ENCODE assay signal across 8 mouse cellular contexts in genomic region chrX:99199669-99200068, GRCm38 (mm10).
A peak's percentile ranks its signal among the peaks of the same experiment; 100 is the strongest.
DNase-seq lines count a peak whose midpoint lies in the region; ATAC-seq and TF ChIP-seq lines count a peak whose summit lies in the region.

No protein-coding gene starts in this region.

- no peak overlapping the region for H3K4me3 ChIP-seq in forebrain, postnatal 0 days (ENCODE audit: low read depth, low read length)
- no peak overlapping the region for H3K4me3 ChIP-seq in lung, embryonic 14.5 days (ENCODE audit: low read depth, low read length)
- no peak overlapping the region for H3K4me3 ChIP-seq in stomach, postnatal 0 days (ENCODE audit: low read depth, low read length)

- TF ChIP-seq EP300 in stomach, postnatal 0 days (optimal IDR thresholded peaks at IDR 0.05) = no peak

- no peaks in the 10 kb centered on the region for H3K27me3 ChIP-seq in forebrain, postnatal 0 days (ENCODE audit: insufficient read depth, low read length)
- H3K27me3 ChIP-seq in lung, embryonic 14.5 days (ENCODE audit: insufficient read depth, low read length) = no peaks in the 10 kb centered on the region
- no peaks in the 10 kb centered on the region for H3K27me3 ChIP-seq in stomach, postnatal 0 days (ENCODE audit: control insufficient read depth, insufficient read depth, low read length)

- WGBS in forebrain, postnatal 0 days = 57% methylated on average over 5 of the region's 5 CpGs
- WGBS in lung, embryonic 14.5 days = 42% methylated on average over 5 of the region's 5 CpGs
- WGBS in stomach, postnatal 0 days = 74% methylated on average over 5 of the region's 5 CpGs

- H3K4me1 ChIP-seq in forebrain, postnatal 0 days (ENCODE audit: insufficient read depth) = no peaks in the 10 kb centered on the region
- H3K4me1 ChIP-seq in lung, embryonic 14.5 days (ENCODE audit: insufficient read depth) = peaks cover 7% of the 10 kb centered on the region; the same call in 1 of the 2 replicates
- no peaks in the 10 kb centered on the region for H3K4me1 ChIP-seq in stomach, postnatal 0 days (replicated peaks; ENCODE audit: control insufficient read depth, insufficient read depth)

- ATAC-seq in common myeloid progenitor, adult 5-6 weeks (replicated peaks; ENCODE audit: low read depth, poor library complexity, severe bottlenecking) = peak; percentile 5; the same call in 1 of the 2 replicates
- 0 out of 2 replicates have a peak, but pooled peaks have one; percentile 8 for ATAC-seq in forebrain, postnatal 0 days
- peak; percentile 14; the same call in 1 of the 2 replicates for ATAC-seq in lung, embryonic 14.5 days (ENCODE audit: insufficient read depth)
- no peak; the same call in 1 of the 2 replicates for ATAC-seq in stomach, postnatal 0 days (ENCODE audit: low FRiP score, low TSS enrichment)
- ATAC-seq in erythroid progenitor cell, adult 5-6 weeks (replicated peaks; ENCODE audit: low FRiP score, poor library complexity, severe bottlenecking) = no peak

- H3K9ac ChIP-seq in forebrain, postnatal 0 days = peak overlapping the region; percentile 47
- peak overlapping the region; percentile 46 for H3K9ac ChIP-seq in lung, embryonic 14.5 days
- H3K9ac ChIP-seq in stomach, postnatal 0 days (ENCODE audit: low read length) = no peak overlapping the region

- TF ChIP-seq CTCF in forebrain, postnatal 0 days (IDR thresholded peaks at IDR 0.05; ENCODE audit: low read depth) = no peak
- no peak for TF ChIP-seq CTCF in lung, embryonic 14.5 days (IDR thresholded peaks at IDR 0.05; ENCODE audit: low read depth)
- TF ChIP-seq CTCF in stomach, postnatal 0 days (IDR thresholded peaks at IDR 0.05; ENCODE audit: low read depth) = no peak

- H3K36me3 ChIP-seq in forebrain, postnatal 0 days (ENCODE audit: insufficient read depth) = no peaks in the 10 kb centered on the region
- H3K36me3 ChIP-seq in lung, embryonic 14.5 days (ENCODE audit: insufficient read depth) = no peaks in the 10 kb centered on the region
- H3K36me3 ChIP-seq in stomach, postnatal 0 days (ENCODE audit: control insufficient read depth, insufficient read depth, low read length) = no peaks in the 10 kb centered on the region

- no peak for DNase-seq in forebrain, postnatal 0 days
- peak; percentile 53 for DNase-seq in kidney, adult 18-20 months
- peak; percentile 51 for DNase-seq in lung, embryonic 14.5 days
- no peak for DNase-seq in stomach, postnatal 0 days (ENCODE audit: low spot score)
- DNase-seq in right cerebral cortex, postnatal 25 days = no peak
- no peak for DNase-seq in layer of hippocampus, postnatal 36 days

- H3K9me3 ChIP-seq in forebrain, postnatal 0 days (ENCODE audit: low read length) = no peaks in the 10 kb centered on the region
- no peaks in the 10 kb centered on the region for H3K9me3 ChIP-seq in lung, embryonic 14.5 days (ENCODE audit: low read depth, low read length)
- no peaks in the 10 kb centered on the region for H3K9me3 ChIP-seq in stomach, postnatal 0 days (ENCODE audit: control insufficient read depth, low read length)

- no peak overlapping the region; the same call in 1 of the 2 replicates for H3K4me2 ChIP-seq in forebrain, postnatal 0 days (ENCODE audit: low read depth)
- peak overlapping the region; percentile 52 for H3K4me2 ChIP-seq in lung, embryonic 14.5 days
- H3K4me2 ChIP-seq in stomach, postnatal 0 days (replicated peaks; ENCODE audit: low read depth) = no peak overlapping the region

- H3K27ac ChIP-seq in forebrain, postnatal 0 days (ENCODE audit: low read depth, low read length) = peak overlapping the region; percentile 81
- peak overlapping the region; percentile 94 for H3K27ac ChIP-seq in lung, embryonic 14.5 days (ENCODE audit: low read depth)
- peak overlapping the region; percentile 56; the same call in 1 of the 2 replicates for H3K27ac ChIP-seq in stomach, postnatal 0 days (replicated peaks)

Comparison
In these comparisons a context has a peak if more than half of its experiments do, and no peak if none do; other contexts are left out.
1. ATAC-seq: peak in common myeloid progenitor, adult 5-6 weeks (single experiment), forebrain, postnatal 0 days (single experiment) and lung, embryonic 14.5 days (single experiment); none in stomach, postnatal 0 days (single experiment) and erythroid progenitor cell, adult 5-6 weeks (single experiment).
2. DNase-seq: peak in kidney, adult 18-20 months (single experiment) and lung, embryonic 14.5 days (single experiment); none in forebrain, postnatal 0 days (single experiment), stomach, postnatal 0 days (single experiment), right cerebral cortex, postnatal 25 days (single experiment) and layer of hippocampus, postnatal 36 days (0 of 2).
3. Peak in every context shown above with its lines, with median percentiles within 50 percentile points of each other: H3K27ac ChIP-seq.